Mouse (Mus musculus): ENCODE results near the gene Auts2.

Gene Auts2

DNA sequence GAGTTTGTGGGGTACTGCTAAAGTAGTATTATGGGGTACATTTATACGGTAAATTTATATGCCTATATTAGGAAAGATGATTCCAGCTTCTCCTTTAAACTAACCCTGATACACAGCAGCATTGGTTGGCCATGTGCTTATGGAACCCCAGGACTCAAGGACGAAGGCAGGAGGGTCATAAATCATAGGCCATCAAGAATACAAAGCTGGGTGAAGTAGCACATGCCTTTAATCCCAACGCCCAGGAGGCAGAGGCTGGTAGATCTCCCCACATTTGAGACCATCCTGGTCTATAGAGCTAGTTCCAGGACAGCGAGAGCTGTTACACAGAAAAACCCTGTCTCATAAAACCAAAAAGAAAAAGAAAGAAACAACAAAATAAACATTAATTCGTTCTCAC lies 307.7 kb downstream of the Auts2 start:
- no peak for DNase-seq

- DNase-seq, result no peak
Observed at GRCm38 (mm10) chr5:132234471-132234870, 308.7 kb downstream of the Auts2 start.

DNA sequence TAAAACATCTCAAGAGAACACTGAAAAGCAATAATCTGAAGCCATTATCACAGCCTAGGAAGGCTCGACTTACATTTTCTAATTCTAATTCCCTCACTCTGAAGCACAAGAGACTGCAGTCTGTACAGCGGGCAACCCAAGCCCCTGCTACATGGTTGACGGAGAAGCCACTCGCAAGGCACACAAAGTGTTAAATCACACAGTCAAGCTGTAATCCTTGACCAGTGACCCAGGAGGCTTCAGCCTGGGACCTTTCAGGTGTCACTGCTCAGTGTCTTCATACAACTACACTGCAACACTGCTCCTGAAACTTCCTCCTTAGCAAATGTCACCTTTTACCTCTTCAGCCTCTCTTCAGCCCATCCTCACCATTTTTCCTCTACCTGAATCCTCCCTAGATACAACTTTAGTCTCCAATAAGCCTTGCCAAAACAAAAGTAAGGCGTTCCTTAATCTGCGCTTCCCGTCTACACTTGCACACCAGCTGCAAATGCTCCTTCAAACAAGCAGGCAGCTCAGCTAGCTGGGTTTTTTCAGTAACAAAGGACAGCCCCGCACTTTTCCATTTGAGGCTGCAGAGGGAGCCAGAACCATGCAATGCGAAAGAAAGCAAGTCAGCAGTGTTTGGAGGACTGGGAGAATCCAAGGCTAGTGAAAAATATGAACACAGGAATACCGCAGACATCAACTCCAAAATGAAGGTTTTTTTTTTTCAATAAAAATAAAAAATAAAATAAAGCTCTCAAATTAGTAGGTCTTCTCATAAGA lies 311.7 kb downstream of the Auts2 start:
- DNase-seq, result peak; percentile 58

DNA sequence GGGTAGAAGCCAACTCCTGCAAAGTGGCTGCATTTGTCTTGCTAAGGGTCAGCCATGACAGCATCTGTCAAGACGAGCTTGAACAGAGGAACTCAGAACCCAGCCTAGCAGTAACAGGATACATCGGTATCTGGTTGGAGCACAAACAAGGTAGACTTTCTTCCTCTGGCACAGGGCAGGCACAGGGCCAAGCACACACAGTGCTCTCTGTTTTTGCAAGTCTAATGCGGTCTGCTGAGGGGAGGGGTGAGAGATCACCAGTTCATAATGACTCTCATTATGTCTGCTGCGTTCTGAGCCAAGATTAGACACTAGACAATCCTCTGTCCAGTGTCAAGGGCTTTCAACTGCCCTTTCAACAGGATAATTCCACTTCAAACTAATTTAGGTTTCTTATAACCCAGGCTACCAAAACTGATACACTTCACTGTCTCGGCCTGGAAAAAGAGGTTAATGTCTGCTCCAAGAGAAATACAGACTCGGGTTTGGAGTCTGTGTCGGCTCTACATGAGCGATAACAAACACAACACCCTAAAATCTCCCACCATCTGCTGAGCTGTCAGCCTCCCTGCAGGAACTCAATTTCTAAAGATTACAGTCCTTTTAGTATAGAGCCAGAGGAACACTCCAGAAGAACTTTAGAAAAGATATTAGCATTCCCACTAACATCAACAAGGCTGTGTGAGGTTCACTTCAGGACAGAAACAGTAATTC lies 313.3 kb downstream of the Auts2 start:
- DNase-seq, result peak; percentile 41

GRCm38 (mm10) chr5:132229023-132229422 lies 314.1 kb downstream of the Auts2 start:
- DNase-seq, result no peak

- DNase-seq, result no peak
Observed at GRCm38 (mm10) chr5:132220376-132220930, 322.7 kb downstream of the Auts2 start.

- no peak for DNase-seq
Observed at GRCm38 (mm10) chr5:132216143-132216542, 327.0 kb downstream of the Auts2 start.

- DNase-seq, result peak; percentile 32
Observed at GRCm38 (mm10) chr5:132212446-132212845, 330.7 kb downstream of the Auts2 start.

GRCm38 (mm10) chr5:132209694-132210093 lies 333.4 kb downstream of the Auts2 start:
- DNase-seq, result no peak

DNA sequence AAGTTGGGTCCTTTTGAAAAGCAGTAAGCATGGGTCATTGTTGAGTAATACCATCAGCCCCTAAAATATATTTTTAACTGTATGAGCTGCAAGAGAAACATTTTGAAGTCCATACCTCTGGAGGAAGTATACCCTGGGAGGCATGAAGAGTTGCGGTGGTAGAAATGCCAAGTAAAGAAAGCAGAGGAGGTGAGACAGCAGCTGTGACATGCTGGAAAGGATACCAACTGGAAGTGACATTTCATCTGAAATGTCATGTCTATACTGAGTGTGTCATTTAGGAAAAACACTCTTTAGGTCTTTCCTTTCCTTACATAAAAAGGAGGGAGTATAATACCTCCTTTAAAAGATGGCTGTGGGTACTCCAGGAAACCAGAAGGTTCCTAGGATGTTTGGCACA lies 336.9 kb downstream of the Auts2 start:
- DNase-seq, result no peak

DNA sequence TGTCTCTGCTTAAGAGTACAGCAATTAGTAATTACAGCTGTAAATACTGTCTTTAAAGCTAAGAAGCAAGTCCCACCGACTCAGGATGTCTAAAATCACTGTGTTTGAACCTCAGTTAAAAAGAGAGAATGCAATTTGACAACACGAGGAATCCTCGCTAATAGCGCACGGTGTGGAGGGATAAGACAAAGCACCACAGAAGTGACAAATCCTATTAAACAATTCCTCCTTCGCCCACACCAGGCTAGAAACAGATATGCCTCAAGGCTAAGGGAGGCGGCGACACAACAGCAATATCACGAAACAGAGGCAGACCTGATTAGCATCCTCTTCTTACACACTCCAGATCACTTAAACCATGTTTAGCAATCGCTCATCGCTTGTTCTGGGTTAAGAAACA lies 339.3 kb downstream of the Auts2 start:
- no peak for DNase-seq

- DNase-seq, result peak; percentile 19
Observed at GRCm38 (mm10) chr5:132201077-132201645, 342.0 kb downstream of the Auts2 start.

DNA sequence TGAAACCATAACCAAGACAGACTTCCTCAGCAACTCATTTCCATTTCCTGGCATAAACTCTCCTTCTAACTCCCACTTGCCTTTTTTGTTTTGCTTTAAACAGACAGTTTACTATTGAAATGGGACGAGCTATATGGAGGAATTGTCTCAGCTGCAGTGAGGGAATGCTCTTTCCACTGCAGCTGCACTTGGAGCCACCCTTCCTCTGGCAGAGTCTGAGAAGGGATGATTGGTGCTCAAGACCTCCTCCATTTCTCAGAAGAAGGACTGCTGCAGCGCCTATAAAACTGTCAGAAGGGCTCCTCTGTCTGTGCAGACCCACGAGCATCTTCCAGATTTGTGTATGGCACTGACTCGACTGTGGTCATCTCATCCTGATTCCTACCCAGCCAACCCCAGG lies 342.5 kb downstream of the Auts2 start:
- DNase-seq, result no peak

DNA sequence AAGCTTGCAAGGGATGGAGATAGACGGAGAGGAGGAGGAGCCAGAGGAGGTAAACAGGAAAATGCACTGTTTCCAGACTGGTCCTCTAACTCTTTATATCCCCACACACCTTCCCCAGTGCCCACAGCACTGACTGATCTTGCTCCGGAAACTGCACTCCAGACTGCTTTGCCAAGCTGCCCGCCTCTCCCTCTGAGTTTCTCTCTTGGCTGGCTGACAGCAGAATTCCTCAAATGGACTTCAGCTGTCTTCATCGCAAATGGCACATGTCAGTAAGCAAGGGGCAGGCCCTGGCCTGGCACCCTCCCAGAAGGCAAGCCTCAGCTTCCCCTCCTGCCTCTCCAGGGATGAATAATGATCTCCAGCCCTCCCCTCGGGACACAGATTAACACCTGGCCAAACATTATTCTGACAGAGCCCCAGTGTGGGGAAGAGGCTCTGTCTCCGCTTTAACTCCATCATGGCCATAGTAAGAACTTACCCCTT lies 348.1 kb downstream of the Auts2 start:
- DNase-seq, result peak; percentile 20

- no peak for DNase-seq
Observed at GRCm38 (mm10) chr5:132190190-132190589, 353.0 kb downstream of the Auts2 start.

- no peak for DNase-seq
Observed at GRCm38 (mm10) chr5:132186659-132187058, 356.5 kb downstream of the Auts2 start.

DNA sequence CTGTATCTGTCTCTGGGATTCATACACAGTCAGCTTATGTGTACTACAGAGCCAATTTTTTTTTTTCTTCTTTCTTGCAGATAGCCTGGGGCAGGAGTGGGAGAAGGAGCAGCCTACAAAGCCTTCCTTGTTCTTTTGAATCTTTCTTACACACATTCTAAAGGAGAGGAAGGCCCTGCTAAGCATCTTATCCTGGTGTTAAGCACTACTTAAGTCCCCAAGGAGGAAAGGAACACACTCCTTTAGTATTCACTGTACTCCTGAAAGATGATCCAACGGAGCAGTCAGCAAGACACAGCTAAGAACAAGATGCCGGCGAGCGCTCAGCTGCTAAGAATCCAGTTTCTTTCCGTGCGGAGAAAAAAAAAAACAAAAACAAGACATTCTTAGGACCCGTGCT lies 356.9 kb downstream of the Auts2 start:
- DNase-seq, result no peak

- no peak for DNase-seq
Observed at GRCm38 (mm10) chr5:132184395-132185095, 358.6 kb downstream of the Auts2 start.

GRCm38 (mm10) chr5:132182077-132182476 lies 361.1 kb downstream of the Auts2 start:
- no peak for DNase-seq

DNA sequence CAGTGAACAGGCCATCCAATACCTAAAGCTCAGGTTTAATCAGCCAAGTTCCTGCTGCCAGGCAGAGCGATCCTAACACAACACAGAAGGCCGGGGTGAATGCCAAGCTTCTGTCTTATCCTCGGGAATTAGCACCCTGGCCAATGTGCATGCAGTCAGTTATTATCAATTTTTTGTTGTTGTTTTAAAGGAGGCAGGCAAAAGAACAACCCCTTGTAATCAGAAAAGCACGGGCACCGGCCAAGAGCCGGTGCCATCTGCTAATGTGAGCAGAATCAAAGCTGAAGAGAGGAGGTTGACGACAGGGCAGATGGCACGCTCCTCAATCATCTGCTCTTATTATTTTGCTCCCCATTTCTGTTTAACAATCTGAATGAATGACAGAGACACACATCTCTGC lies 373.1 kb downstream of the Auts2 start:
- DNase-seq, result peak; percentile 64

- no peak for DNase-seq
Observed at GRCm38 (mm10) chr5:132168805-132169204, 374.3 kb downstream of the Auts2 start.

DNA sequence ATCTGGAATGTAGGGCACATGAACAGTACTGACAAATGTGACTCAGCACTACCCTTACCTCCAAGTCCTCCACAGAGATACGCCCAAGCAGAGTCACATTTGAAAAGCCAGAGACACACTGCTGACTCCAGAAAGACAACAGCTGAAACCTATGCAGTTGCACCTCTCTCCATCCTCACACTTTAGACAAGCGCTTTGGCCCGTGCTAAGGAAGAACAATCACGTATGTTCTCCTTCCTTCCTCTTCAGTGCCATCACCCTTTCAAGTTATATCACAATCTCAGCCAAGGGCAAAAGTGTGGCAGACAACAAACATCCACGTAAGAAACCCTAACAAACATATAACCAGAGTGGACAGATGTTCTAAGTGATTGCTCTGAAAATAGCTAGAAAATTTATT lies 374.9 kb downstream of the Auts2 start:
- DNase-seq, result no peak

DNA sequence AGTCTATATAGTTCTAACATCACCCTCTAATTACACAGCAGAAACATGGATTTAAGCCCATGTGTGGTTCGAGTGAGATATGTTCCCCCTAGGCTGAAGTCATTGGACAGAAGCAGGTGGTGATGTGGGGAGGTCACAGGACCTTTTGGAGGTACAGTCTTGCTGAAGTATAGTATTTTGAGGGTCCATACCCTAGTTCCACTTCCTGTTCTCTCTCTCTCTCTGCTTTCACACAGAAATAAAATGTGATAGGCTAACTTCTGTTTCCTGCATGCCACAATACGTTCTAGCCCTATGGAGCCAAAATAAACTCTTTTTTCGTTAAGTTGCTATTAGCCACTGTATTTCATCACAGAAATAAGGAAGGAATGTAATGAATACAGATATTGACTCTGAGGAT lies 376.6 kb downstream of the Auts2 start:
- DNase-seq, result no peak

Data from cerebellum, adult 11 months (tissue).